ENCODE assay signal across 8 mouse cellular contexts in the genomic region with DNA sequence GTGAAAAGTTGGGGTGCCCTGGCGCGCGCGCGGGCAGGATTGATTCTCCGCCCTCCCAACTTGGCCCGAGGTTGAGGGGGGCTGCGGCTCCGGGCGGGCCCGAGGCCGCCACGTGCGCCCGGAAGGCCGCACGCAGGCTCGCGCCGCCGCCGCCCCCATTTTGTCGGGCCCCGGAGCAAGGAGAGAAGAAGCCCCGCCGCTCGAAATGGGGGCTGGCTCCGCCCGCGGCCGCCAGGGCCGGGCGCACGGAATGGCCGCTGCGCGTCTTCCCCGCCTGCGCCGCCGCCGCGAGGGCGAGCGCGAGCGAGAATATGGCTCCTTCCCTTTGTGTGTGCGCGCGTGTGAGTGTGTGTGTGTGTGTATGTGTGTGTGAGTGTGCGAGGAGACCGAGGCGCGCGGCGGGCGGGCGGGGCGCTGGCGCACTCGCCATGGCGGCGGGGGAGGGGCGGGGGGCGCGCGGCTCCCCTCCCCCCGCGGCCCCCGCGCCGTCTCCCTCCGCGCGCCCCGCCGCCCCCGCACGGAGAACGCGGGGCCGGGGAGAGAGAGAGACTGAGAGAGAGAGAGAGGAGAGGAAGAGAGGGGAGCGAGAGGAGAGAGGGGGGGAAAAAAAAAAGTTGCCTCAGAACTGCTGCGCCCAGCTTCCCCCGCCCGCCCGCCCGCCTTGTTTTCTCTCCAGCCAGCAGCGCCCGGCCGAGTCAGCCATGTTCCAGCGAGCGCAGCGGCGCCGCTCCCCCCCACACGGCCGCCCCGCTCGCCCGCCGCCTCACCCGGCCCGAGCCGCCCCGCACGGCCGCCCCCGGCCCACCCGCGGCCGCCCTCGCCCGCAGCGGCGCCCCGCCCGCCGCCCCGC. TPM values are rescaled to one million over a fixed set of nuclear protein-coding genes. Genes with fewer than 3 reads are reported as not detected.
DNase-seq lines count a peak whose midpoint lies in the region; ATAC-seq lines count a peak whose summit lies in the region.

No protein-coding gene starts in this region.

- under 1% methylated on average over 102 of the region's 120 CpGs for WGBS in forebrain, embryonic 10.5 days
- under 1% methylated on average over 88 of the region's 120 CpGs for WGBS in heart, embryonic 15.5 days
- 0% methylated on average over 59 of the region's 120 CpGs for WGBS in liver, embryonic 13.5 days (ENCODE audit: insufficient replicate concordance)

- no peaks in the 10 kb centered on the region for H3K27me3 ChIP-seq in forebrain, embryonic 10.5 days (ENCODE audit: poor library complexity, severe bottlenecking)
- H3K27me3 ChIP-seq in heart, embryonic 15.5 days, result no peaks in the 10 kb centered on the region
- no peaks in the 10 kb centered on the region for H3K27me3 ChIP-seq in liver, embryonic 13.5 days
- no peaks in the 10 kb centered on the region for H3K27me3 ChIP-seq in splenic B cell, adult 2 months (ENCODE audit: control insufficient read depth, insufficient read depth, low read length, poor library complexity, severe bottlenecking)

- DNase-seq in CD4-positive helper T cell, adult 2 months (ENCODE audit: low read depth, low spot score), result peak; percentile 92
- peak; percentile 64 for DNase-seq in brain, embryonic 18.5 days (ENCODE audit: low read depth, low spot score)
- DNase-seq in forebrain, embryonic 10.5 days (ENCODE audit: extremely low spot score, low spot score), result peak; percentile 74
- peak; percentile 91 for DNase-seq in kidney, postnatal 14 days
- DNase-seq in liver, embryonic 13.5 days, result peak; percentile 52
- DNase-seq in natural killer cell, adult 2 months (ENCODE audit: low spot score in 2 of 2), result peak; percentile 69 to 80
- DNase-seq in splenic B cell, adult 2 months (ENCODE audit: low read depth, low spot score), result peak; percentile 89

- H3K4me2 ChIP-seq in heart, embryonic 15.5 days, result peak overlapping the region; percentile 75
- H3K4me2 ChIP-seq in liver, embryonic 13.5 days, result peak overlapping the region; percentile 96

- H3K27ac ChIP-seq in forebrain, embryonic 10.5 days, result peak overlapping the region; percentile 100
- peak overlapping the region; percentile 100 for H3K27ac ChIP-seq in heart, embryonic 15.5 days
- peak overlapping the region; percentile 97 for H3K27ac ChIP-seq in liver, embryonic 13.5 days

- no peaks in the 10 kb centered on the region for H3K9me3 ChIP-seq in forebrain, embryonic 10.5 days
- H3K9me3 ChIP-seq in heart, embryonic 15.5 days (replicated peaks), result no peaks in the 10 kb centered on the region
- no peaks in the 10 kb centered on the region for H3K9me3 ChIP-seq in liver, embryonic 13.5 days (replicated peaks)

- ATAC-seq in heart, embryonic 15.5 days (replicated peaks; ENCODE audit: insufficient number of reproducible peaks, insufficient read depth, low FRiP score, low read depth), result peak; percentile 56
- peak; percentile 19 for ATAC-seq in liver, embryonic 13.5 days (ENCODE audit: low read depth)

- peaks cover 28% of the 10 kb centered on the region for H3K36me3 ChIP-seq in forebrain, embryonic 10.5 days (replicated peaks)
- H3K36me3 ChIP-seq in heart, embryonic 15.5 days, result peaks cover 15% of the 10 kb centered on the region
- peaks cover 24% of the 10 kb centered on the region for H3K36me3 ChIP-seq in liver, embryonic 13.5 days
- H3K36me3 ChIP-seq in splenic B cell, adult 2 months (ENCODE audit: control insufficient read depth, insufficient read depth, low read length, poor library complexity, severe bottlenecking), result peaks cover 2% of the 10 kb centered on the region; the same call in 1 of the 2 replicates

- H3K4me3 ChIP-seq in forebrain, embryonic 10.5 days, result peak overlapping the region; percentile 89
- peak overlapping the region; percentile 87 for H3K4me3 ChIP-seq in heart, embryonic 15.5 days
- H3K4me3 ChIP-seq in liver, embryonic 13.5 days (replicated peaks), result peak overlapping the region; percentile 91

- H3K4me1 ChIP-seq in forebrain, embryonic 10.5 days, result peaks cover 28% of the 10 kb centered on the region
- peaks cover 17% of the 10 kb centered on the region for H3K4me1 ChIP-seq in heart, embryonic 15.5 days (replicated peaks)
- H3K4me1 ChIP-seq in liver, embryonic 13.5 days (replicated peaks), result peaks cover 26% of the 10 kb centered on the region

- peak overlapping the region; percentile 98 for H3K9ac ChIP-seq in heart, embryonic 15.5 days
- H3K9ac ChIP-seq in liver, embryonic 13.5 days, result peak overlapping the region; percentile 99

RNA-seq across cellular contexts. Expression of a gene that starts 56.8 kb away (rescaled TPM):
- 1.2 and 2.5 TPM in 2 replicates for polyA plus RNA-seq in forebrain, embryonic 10.5 days (2016; fragmentation: Nextera tagmentation; extraction: Ambion mirVana)
- 2.1 and 2.6 TPM in 2 replicates for polyA plus RNA-seq in heart, embryonic 15.5 days (2015; fragmentation: Nextera tagmentation; extraction: Ambion mirVana)
- polyA plus RNA-seq in liver, embryonic 13.5 days (2015; fragmentation: Nextera tagmentation; extraction: Ambion mirVana), result 0.32 and 0.86 TPM in 2 replicates

Comparison
In these comparisons a context has a peak if more than half of its experiments do, and no peak if none do; other contexts are left out.
1. Peak in every context shown above with its lines: DNase-seq, ATAC-seq, H3K4me3 ChIP-seq and H3K27ac ChIP-seq.